Mouse (Mus musculus) midbrain, embryonic 11.5 days (tissue): ENCODE measurements around the gene Nek1. TPM values are rescaled to one million over a fixed set of nuclear protein-coding genes. Genes with fewer than 3 reads are reported as not detected.

Experiments used
- ATAC-seq: fragments of 200-750 bp; cut with Nextera tagmentation; 2 replicates; pipeline ENCODE4 v1.8.0; 2017; ENCODE audit warnings: moderate TSS enrichment, moderate library complexity; ENCODE audit not compliant: low FRiP score
- DNase-seq: peaks from one replicate; pipeline ENCODE4 v3.0.0; 2015; ENCODE audit warnings: low spot score; ENCODE audit errors: missing footprints
- H3K27ac ChIP-seq: fragments of 300-500 bp; sonication (generic); 2 replicates; pipeline ENCODE4 v1.5.1; 2014; ENCODE audit warnings: low read depth, low read length
- H3K27me3 ChIP-seq: fragments of 300-500 bp; sonication (generic); 2 replicates; pipeline ENCODE4 v1.6.1; 2014; ENCODE audit warnings: mild to moderate bottlenecking, low read length, moderate library complexity, mixed read lengths; ENCODE audit not compliant: control insufficient read depth, insufficient read depth
- H3K36me3 ChIP-seq: fragments of 300-500 bp; sonication (generic); 2 replicates; pipeline ENCODE4 v1.6.1; 2014; ENCODE audit warnings: mild to moderate bottlenecking, low read length, moderate library complexity, mixed read lengths; ENCODE audit not compliant: control insufficient read depth, insufficient read depth
- H3K4me1 ChIP-seq: fragments of 300-500 bp; sonication (generic); 2 replicates; pipeline ENCODE4 v1.6.1; 2014; ENCODE audit warnings: low read length; ENCODE audit not compliant: control insufficient read depth, insufficient read depth
- H3K4me2 ChIP-seq: fragments of 300-500 bp; sonication (generic); 2 replicates; pipeline ENCODE4 v1.6.1; 2014; ENCODE audit warnings: mild to moderate bottlenecking, moderate library complexity
- H3K4me3 ChIP-seq: fragments of 300-500 bp; sonication (generic); 2 replicates; pipeline ENCODE4 v1.5.1; 2014; ENCODE audit warnings: low read depth, low read length
- H3K9ac ChIP-seq: fragments of 300-500 bp; sonication (generic); 2 replicates; pipeline ENCODE4 v1.6.1; 2014; ENCODE audit warnings: low read length
- H3K9me3 ChIP-seq: fragments of 300-500 bp; sonication (generic); 2 replicates; pipeline ENCODE4 v1.6.1; 2016; ENCODE audit warnings: low read length; ENCODE audit not compliant: control insufficient read depth
- WGBS: fragments of 180-500 bp; shearing (Covaris S2); extraction: QIAGEN DNeasy Blood & Tissue Kit; methylation state at CpG from one replicate; pipeline ENCODE4 v1.1.7; 2014; 5-methylcytosine and 5-hydroxymethylcytosine counted together
- polyA plus RNA-seq: library from polyadenylated mRNA; unstranded; fragments of >200 nt; fragmentation: Nextera tagmentation; extraction: Ambion mirVana; gene quantifications from 2 replicates; pipeline ENCODE4 v1.2.1, GENCODE M21; 2014

The Nek1 gene
- polyA plus RNA-seq, 1 experiment from 2014 or later, result 22.9 TPM

- no peaks in the 10 kb centered on the region for H3K27me3 ChIP-seq
- H3K36me3 ChIP-seq, result no peaks in the 10 kb centered on the region
- H3K9ac ChIP-seq, result no peak overlapping the region
- H3K4me3 ChIP-seq, result no peak overlapping the region
- 86% methylated on average over 1 of the region's 1 CpGs for WGBS
- ATAC-seq (no peak), DNase-seq (no peak)
- H3K4me1 ChIP-seq, result no peaks in the 10 kb centered on the region
- no peaks in the 10 kb centered on the region for H3K9me3 ChIP-seq
- no peak overlapping the region for H3K4me2 ChIP-seq
- no peak overlapping the region for H3K27ac ChIP-seq
These were observed 128.6 kb downstream of the Nek1 start for GRCm38 (mm10) chr8:61121631-61122030.

DNA sequence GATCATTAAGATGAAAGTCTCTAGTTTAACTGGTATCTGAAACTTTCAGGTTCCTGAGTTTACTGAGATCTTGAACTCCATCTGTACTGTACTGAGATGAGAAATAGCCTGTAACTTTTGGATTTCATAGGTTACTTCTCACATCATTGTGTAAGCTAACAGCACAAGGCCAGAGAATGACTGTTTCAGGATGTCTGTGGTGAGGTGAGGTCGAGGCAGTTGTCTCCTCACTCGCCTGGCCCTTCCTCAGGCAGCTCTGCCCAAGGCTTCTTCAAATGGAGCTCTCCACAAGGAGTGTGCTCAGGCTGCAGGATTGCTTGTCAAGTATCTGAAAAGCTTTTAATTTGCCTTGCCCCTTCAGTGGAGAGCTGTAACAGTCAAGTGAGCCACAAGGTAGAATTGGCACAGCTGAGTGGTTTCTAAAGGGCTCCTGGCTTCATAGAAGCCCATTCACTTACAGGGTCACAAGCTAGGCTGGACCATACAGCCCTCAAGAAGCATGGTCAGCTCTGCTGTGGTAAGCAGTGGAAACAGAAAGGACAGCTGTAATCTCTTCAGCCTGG, 134.4 kb downstream of the Nek1 start:
- Histone ChIP-seq H3K36me3 (no peaks in the 10 kb centered on the region), H3K9me3 (no peaks in the 10 kb centered on the region), H3K4me3 (no peak overlapping the region), H3K27ac (no peak overlapping the region), H3K4me1 (no peaks in the 10 kb centered on the region), H3K9ac (no peak overlapping the region), H3K27me3 (no peaks in the 10 kb centered on the region), H3K4me2 (no peak overlapping the region)
- ATAC-seq, result no peak
- no peak for DNase-seq
- WGBS, result 52% methylated on average over 2 of the region's 2 CpGs

DNA sequence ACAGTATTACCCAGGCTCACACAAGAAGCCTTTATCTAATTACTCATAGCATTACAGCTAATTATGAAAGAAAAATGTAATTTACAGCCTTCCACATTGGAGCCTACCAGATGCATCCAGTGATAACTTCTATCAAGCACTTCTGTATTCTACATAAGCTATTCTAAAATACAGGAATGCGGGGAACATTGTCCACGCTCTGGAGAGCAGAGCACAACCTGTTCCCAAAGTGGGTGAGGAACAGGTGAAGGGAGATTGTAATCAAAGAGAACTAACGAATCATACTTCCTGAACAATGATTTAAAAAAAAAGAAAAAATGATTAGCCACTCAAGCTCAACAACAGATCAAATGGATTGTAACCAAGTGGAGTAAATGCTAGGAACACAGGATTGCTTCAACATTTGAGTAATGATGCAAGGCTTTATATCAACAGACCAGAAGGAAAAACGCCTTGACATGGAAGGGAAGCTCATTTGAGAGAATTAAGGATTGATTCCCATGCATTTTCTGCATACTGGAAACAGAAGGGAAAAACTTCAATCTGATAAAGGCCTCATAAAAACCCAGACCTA, 139.7 kb downstream of the Nek1 start:
- 90% methylated on average over 4 of the region's 4 CpGs for WGBS
- Histone ChIP-seq H3K4me1 (no peaks in the 10 kb centered on the region), H3K36me3 (no peaks in the 10 kb centered on the region), H3K9me3 (no peaks in the 10 kb centered on the region), H3K9ac (no peak overlapping the region), H3K4me2 (no peak overlapping the region), H3K4me3 (no peak overlapping the region), H3K27me3 (no peaks in the 10 kb centered on the region), H3K27ac (no peak overlapping the region)
- no peak for DNase-seq
- ATAC-seq, result no peak

DNA sequence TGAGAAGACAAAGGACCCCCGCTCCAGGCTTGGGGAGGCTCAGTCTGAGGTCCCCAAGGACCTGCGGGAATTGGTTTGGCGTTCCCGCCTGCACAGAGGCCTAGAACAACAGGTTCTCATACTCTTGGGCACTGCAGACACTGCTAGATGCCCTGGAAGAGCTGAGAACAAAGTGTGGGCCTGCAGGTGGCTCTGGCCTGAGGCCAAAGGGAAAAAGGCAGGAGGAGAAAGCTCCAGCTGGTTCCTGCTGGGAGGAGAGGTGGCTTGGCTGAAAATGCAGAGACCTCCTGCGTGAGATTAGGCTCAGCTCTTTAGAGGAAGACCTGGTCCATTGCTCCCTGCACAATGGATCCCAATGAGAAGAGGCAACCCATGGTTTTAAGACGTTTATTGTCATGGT, 148.9 kb downstream of the Nek1 start:
- H3K9me3 ChIP-seq, result no peaks in the 10 kb centered on the region
- DNase-seq (no peak), ATAC-seq (no peak)
- no peak overlapping the region for H3K9ac ChIP-seq
- WGBS, result 46% methylated on average over 6 of the region's 6 CpGs
- no peak overlapping the region for H3K4me3 ChIP-seq
- no peak overlapping the region for H3K4me2 ChIP-seq
- H3K27ac ChIP-seq, result no peak overlapping the region
- no peaks in the 10 kb centered on the region for H3K27me3 ChIP-seq
- no peaks in the 10 kb centered on the region for H3K36me3 ChIP-seq
- H3K4me1 ChIP-seq, result no peaks in the 10 kb centered on the region

GRCm38 (mm10) chr8:61142302-61142701, 149.3 kb downstream of the Nek1 start:
- Histone ChIP-seq H3K4me3 (no peak overlapping the region), H3K9ac (no peak overlapping the region), H3K36me3 (no peaks in the 10 kb centered on the region), H3K4me1 (no peaks in the 10 kb centered on the region), H3K4me2 (no peak overlapping the region), H3K27ac (no peak overlapping the region), H3K27me3 (no peaks in the 10 kb centered on the region), H3K9me3 (no peaks in the 10 kb centered on the region)
- no peak for ATAC-seq
- 32% methylated on average over 3 of the region's 3 CpGs for WGBS
- no peak for DNase-seq

GRCm38 (mm10) chr8:61142845-61143244, 149.8 kb downstream of the Nek1 start:
- Histone ChIP-seq H3K4me1 (no peaks in the 10 kb centered on the region), H3K9ac (no peak overlapping the region), H3K4me2 (no peak overlapping the region), H3K27me3 (no peaks in the 10 kb centered on the region), H3K36me3 (no peaks in the 10 kb centered on the region), H3K27ac (no peak overlapping the region), H3K9me3 (no peaks in the 10 kb centered on the region), H3K4me3 (no peak overlapping the region)
- ATAC-seq (no peak), DNase-seq (no peak)

GRCm38 (mm10) chr8:61148728-61149127, 155.7 kb downstream of the Nek1 start:
- WGBS, result 70% methylated on average over 5 of the region's 5 CpGs
- no peaks in the 10 kb centered on the region for H3K27me3 ChIP-seq
- no peaks in the 10 kb centered on the region for H3K36me3 ChIP-seq
- no peak overlapping the region for H3K27ac ChIP-seq
- ATAC-seq (no peak), DNase-seq (no peak)
- H3K9me3 ChIP-seq, result no peaks in the 10 kb centered on the region
- no peak overlapping the region for H3K4me3 ChIP-seq
- H3K4me1 ChIP-seq, result no peaks in the 10 kb centered on the region
- H3K9ac ChIP-seq, result no peak overlapping the region
- H3K4me2 ChIP-seq, result no peak overlapping the region

DNA sequence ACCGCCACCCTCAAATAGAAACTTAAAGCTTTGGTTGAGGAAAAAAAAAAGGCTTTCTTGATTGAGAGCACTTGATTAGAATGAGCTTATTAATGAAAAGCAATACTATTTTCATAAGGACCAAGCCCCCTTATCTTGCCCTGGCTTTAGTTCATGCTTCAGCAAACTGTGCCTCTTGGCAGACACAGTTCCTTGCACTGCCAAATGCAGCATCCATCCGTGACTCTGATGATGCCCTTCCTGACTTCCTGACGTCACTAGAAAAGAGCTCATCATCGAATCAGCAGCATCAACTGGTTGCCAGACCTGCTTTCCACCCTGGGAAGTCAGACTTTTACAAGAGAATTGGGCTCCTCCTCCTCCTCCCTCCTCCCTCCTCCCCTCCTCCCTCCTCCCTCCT, 157.6 kb downstream of the Nek1 start:
- Histone ChIP-seq H3K4me3 (no peak overlapping the region), H3K9ac (no peak overlapping the region), H3K36me3 (no peaks in the 10 kb centered on the region), H3K27ac (no peak overlapping the region), H3K4me2 (no peak overlapping the region), H3K9me3 (no peaks in the 10 kb centered on the region), H3K4me1 (no peaks in the 10 kb centered on the region), H3K27me3 (no peaks in the 10 kb centered on the region)
- ATAC-seq (no peak), DNase-seq (no peak)
- WGBS, result 78% methylated on average over 4 of the region's 4 CpGs

GRCm38 (mm10) chr8:61156406-61156805, 163.4 kb downstream of the Nek1 start:
- H3K4me2 ChIP-seq, result no peak overlapping the region
- H3K36me3 ChIP-seq, result no peaks in the 10 kb centered on the region
- no peak overlapping the region for H3K4me3 ChIP-seq
- no peaks in the 10 kb centered on the region for H3K4me1 ChIP-seq
- no peaks in the 10 kb centered on the region for H3K27me3 ChIP-seq
- no peaks in the 10 kb centered on the region for H3K9me3 ChIP-seq
- 82% methylated on average over 1 of the region's 1 CpGs for whole genome bisulfite sequencing
- H3K27ac ChIP-seq, result no peak overlapping the region
- no peak overlapping the region for H3K9ac ChIP-seq
- ATAC-seq (no peak), DNase-seq (no peak)
